Mouse (Mus musculus) C2C12 (cell line): ENCODE measurements at regions not wholly inside any gene's neighbourhood (a gene's known extent, or its start where the extent isn't known, plus 50 kb on each side); places are given as distances from the start of the nearest gene placed in this dataset.

Experiments
- H3K27me3 ChIP-seq: one replicate; pipeline ENCODE4 v1.6.1; 2011; ENCODE audit not compliant: control insufficient read depth, insufficient read depth, insufficient read length
- H3K36me3 ChIP-seq: one replicate; pipeline ENCODE4 v1.6.1; 2011; ENCODE audit not compliant: control insufficient read depth, insufficient read depth
- H3K4me3 ChIP-seq: one replicate; pipeline ENCODE4 v1.5.1; 2011; ENCODE audit warnings: mild to moderate bottlenecking, control low read depth; ENCODE audit not compliant: poor library complexity, insufficient read depth, severe bottlenecking
- H3K79me2 ChIP-seq: one replicate; pipeline ENCODE4 v1.6.1; 2011; ENCODE audit not compliant: control insufficient read depth, insufficient read depth
- H3K79me3 ChIP-seq: one replicate; pipeline ENCODE4 v1.6.1; 2011; ENCODE audit warnings: low read depth, control low read depth
- H3ac ChIP-seq: one replicate; pipeline ENCODE3; 2011; ENCODE audit warnings: low read depth; ENCODE audit not compliant: control insufficient read depth, insufficient read length
- CEBPB ChIP-seq: IDR thresholded peaks from one replicate; pipeline ENCODE4 v1.6.1; 2011; ENCODE audit warnings: low read depth, mild to moderate bottlenecking, control low read depth, moderate library complexity
- CTCF ChIP-seq: IDR thresholded peaks from one replicate; pipeline ENCODE4 v1.5.1; 2011; ENCODE audit not compliant: control insufficient read depth, insufficient read depth, insufficient read length
- FOSL1 ChIP-seq: IDR thresholded peaks from one replicate; pipeline ENCODE4 v1.8.0; 2011; ENCODE audit warnings: mild to moderate bottlenecking, low read length; ENCODE audit not compliant: poor library complexity, insufficient read depth, severe bottlenecking
- MAX ChIP-seq: IDR thresholded peaks from one replicate; pipeline ENCODE4 v1.6.1; 2011; ENCODE audit warnings: mild to moderate bottlenecking, control low read depth
- MYOD1 ChIP-seq: IDR thresholded peaks from one replicate; pipeline ENCODE4 v1.6.1; 2011; ENCODE audit warnings: low read depth; ENCODE audit not compliant: control insufficient read depth, insufficient read length
- MYOG ChIP-seq: IDR thresholded peaks from one replicate; pipeline ENCODE4 v1.6.1; 2011; ENCODE audit not compliant: control insufficient read depth, insufficient read length; ENCODE audit errors: extremely low read depth
- USF1 ChIP-seq: IDR thresholded peaks from one replicate; pipeline ENCODE4 v1.6.1; 2011; ENCODE audit warnings: low read depth, mild to moderate bottlenecking, control low read depth, moderate library complexity

DNA sequence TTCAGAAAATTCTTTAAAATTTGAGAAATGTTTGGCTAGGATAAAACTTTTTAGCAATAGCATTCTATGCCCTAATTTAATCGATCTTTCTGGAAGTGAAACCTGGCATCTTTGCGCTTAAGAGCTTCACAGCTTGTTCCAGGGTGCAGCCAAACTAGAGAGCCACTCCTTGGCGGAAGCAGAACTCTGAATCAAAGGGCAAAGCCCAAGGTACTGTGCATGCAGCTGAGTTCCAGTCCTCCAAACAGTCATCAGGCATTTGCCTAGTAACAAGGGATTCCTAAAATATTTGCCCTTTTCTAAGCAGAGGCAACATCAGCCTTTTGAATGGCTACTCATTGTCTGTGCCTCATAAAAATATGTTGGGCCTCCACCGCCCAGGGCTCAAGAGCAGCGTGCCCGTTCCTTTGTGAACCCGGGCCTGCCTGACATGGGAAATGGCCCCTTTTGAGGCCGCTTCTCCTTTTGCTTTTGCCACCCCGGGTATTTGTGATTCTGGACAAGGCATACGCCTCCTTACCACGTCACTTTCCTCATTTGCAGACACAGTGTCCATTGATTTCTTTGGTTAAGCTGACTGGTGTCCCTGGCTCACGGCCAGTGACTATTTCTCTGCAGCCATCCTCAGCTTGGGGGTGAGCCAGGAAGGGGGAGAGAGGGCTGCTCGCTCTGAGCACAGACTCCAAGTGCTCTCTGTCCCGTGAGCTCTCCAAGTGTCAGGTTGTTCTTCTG, 402.2 kb upstream of the Smim15 start:
- no peaks in the 10 kb centered on the region for H3K36me3 ChIP-seq
- no peak overlapping the region for H3ac ChIP-seq
- peaks cover 4% of the 10 kb centered on the region for H3K27me3 ChIP-seq
- TF ChIP-seq FOSL1 (no peak), CTCF (no peak), USF1 (no peak), MYOD1 (no peak), MYOG (no peak), CEBPB (no peak), MAX (no peak)
- H3K79me2 ChIP-seq, result no peaks in the 10 kb centered on the region
- H3K79me3 ChIP-seq, result no peaks in the 10 kb centered on the region
- no peak overlapping the region for H3K4me3 ChIP-seq

DNA sequence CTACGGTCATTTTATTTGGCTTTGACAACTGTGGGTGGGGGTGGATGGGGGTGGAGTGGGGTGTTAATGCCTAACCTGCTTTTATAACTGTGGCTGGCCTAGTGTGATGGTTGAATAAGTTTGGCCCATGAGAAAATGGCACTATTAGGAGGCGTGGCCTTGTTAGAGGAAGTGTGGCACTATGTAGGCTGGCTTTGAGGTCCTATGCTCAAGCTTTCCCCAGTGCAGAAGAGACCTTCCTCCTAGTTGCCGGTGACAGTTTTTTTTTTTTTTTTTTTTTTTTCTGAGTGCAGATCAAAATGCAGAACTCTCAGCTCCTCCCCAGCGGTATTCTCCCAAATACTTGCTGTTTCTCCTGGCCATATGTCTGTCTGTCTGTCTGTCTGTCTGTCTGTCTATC, 404.6 kb upstream of the Smim15 start:
- no peaks in the 10 kb centered on the region for H3K79me2 ChIP-seq
- no peak overlapping the region for H3ac ChIP-seq
- H3K36me3 ChIP-seq, result no peaks in the 10 kb centered on the region
- H3K79me3 ChIP-seq, result no peaks in the 10 kb centered on the region
- H3K4me3 ChIP-seq, result no peak overlapping the region
- no peaks in the 10 kb centered on the region for H3K27me3 ChIP-seq
- TF ChIP-seq USF1 (no peak), CTCF (no peak), MYOD1 (no peak), MYOG (no peak), FOSL1 (no peak), CEBPB (no peak), MAX (no peak)

DNA sequence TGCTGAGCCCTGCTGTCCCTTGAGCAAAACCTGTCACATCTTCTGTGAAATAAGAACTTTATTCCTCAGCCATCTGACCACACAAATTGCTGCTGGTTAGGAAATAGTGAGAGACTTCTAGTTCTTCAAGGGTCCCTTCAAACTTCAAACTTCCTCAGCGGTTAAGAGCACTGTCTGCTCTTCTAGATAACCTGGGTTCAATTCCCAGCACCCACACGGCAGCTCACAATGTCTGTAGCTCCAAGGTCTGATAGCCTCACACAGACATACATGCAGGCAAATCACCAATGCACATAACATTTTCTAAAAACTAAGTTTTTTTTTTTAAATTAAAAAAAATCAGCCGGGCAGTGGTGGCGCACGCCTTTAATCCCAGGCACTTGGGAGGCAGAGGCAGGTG, 407.0 kb upstream of the Smim15 start:
- no peaks in the 10 kb centered on the region for H3K27me3 ChIP-seq
- no peak overlapping the region for H3ac ChIP-seq
- TF ChIP-seq USF1 (no peak), CEBPB (no peak), MAX (no peak), FOSL1 (no peak), CTCF (no peak), MYOD1 (no peak), MYOG (no peak)
- H3K4me3 ChIP-seq, result no peak overlapping the region
- H3K79me2 ChIP-seq, result no peaks in the 10 kb centered on the region
- no peaks in the 10 kb centered on the region for H3K36me3 ChIP-seq
- no peaks in the 10 kb centered on the region for H3K79me3 ChIP-seq

DNA sequence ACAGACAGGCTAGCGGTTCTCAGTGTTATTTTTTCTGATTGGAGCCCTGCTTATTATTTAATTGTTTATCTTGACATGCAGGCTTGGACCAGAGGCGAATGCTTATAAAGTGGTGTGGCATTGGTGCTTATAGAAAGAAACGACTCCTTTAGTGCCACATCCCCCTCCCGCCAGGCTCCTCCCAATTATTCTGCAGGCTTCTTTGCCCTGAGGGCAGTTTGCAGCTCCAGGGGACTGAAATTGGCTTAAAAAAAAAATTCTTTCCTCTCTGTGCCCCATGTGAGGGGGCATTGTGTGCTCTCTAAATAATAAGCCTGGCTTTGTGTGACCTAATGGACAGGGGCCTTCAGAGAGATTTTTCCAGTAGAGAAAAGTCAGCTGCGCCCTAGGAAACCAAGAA, 409.1 kb upstream of the Smim15 start:
- Histone ChIP-seq H3K27me3 (no peaks in the 10 kb centered on the region), H3ac (no peak overlapping the region), H3K4me3 (no peak overlapping the region), H3K79me3 (no peaks in the 10 kb centered on the region), H3K36me3 (no peaks in the 10 kb centered on the region), H3K79me2 (no peaks in the 10 kb centered on the region)
- TF ChIP-seq USF1 (no peak), MAX (no peak), MYOD1 (no peak)

DNA sequence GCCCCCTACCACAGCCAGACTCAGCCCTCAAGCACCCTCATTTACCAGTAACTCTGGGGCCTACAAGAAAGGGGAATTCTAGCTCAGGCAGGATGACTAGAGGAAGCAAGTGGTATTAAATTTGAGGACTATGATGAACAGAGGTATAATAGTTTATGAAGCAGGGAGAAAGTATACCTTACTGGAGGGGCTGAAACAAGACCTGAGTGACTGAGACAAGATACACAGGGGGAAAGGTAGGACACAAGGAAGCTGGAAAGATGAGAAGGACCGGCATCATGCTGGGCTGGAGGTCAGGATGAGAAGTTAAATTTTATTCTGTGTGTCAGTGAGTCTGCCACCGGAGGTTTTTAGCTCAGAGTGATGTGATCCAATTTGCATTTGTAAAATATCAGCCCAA, 417.2 kb upstream of the Smim15 start:
- Histone ChIP-seq H3K79me2 (no peaks in the 10 kb centered on the region), H3K36me3 (no peaks in the 10 kb centered on the region), H3K79me3 (no peaks in the 10 kb centered on the region), H3K4me3 (no peak overlapping the region), H3K27me3 (no peaks in the 10 kb centered on the region), H3ac (no peak overlapping the region)
- TF ChIP-seq USF1 (no peak), CEBPB (no peak), MYOD1 (no peak), FOSL1 (no peak), CTCF (no peak), MYOG (no peak), MAX (no peak)

DNA sequence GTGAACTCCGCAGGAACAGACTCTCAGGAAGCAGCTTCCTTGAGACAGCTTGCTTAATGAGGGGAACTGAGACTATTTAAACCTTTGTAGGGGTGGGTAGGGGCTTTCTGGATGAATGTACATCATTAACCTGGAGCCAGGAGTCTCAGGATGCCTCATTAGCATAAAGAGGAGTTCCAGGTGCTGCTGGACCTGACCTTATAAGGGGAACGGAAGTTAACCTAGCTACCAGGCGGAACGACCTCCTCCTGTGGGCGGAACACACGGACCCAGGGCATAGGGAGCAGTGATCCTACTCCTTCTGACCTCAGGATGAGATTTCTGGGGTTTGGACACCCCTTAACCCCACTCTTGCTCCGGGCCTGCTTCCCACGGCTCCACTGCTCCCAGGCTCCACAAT, 417.6 kb upstream of the Smim15 start:
- no peaks in the 10 kb centered on the region for H3K79me2 ChIP-seq
- no peaks in the 10 kb centered on the region for H3K27me3 ChIP-seq
- H3K36me3 ChIP-seq, result no peaks in the 10 kb centered on the region
- no peak overlapping the region for H3ac ChIP-seq
- H3K79me3 ChIP-seq, result no peaks in the 10 kb centered on the region
- no peak overlapping the region for H3K4me3 ChIP-seq
- TF ChIP-seq MAX (no peak), USF1 (no peak), CTCF (no peak), FOSL1 (no peak), CEBPB (no peak), MYOG (no peak), MYOD1 (no peak)
